Mouse (Mus musculus) testis, postnatal 14 days (tissue): ENCODE measurements around the gene Gm49366.
"Not testable (repeated sequence)": the region's sequence is repeated elsewhere in the genome, so short reads cannot be mapped to it uniquely, and the experiment has no call there.

Experiments
- DNase-seq: peaks from one replicate; pipeline ENCODE4 v3.0.0; 2021; ENCODE audit warnings: low spot score

Gene Gm49366

GRCm38 (mm10) chr12:84083842-84084241 lies 45.1 kb downstream of the Gm49366 start:
- DNase-seq: no peak

- DNase-seq: peak; percentile 26
Measured at GRCm38 (mm10) chr12:84084581-84084980, 45.8 kb downstream of the Gm49366 start.

- DNase-seq: not testable (repeated sequence)
Measured at GRCm38 (mm10) chr12:84094666-84095065, 55.9 kb downstream of the Gm49366 start.

- no peak for DNase-seq
Measured at GRCm38 (mm10) chr12:84099605-84100004, 60.9 kb downstream of the Gm49366 start.

GRCm38 (mm10) chr12:84100071-84100470 lies 61.3 kb downstream of the Gm49366 start:
- DNase-seq: no peak

GRCm38 (mm10) chr12:84100604-84101492 lies 62.1 kb downstream of the Gm49366 start, which contains the start of gene Acot6:
TSS of gene Acot6 (plus strand) at chr12:84100654.
- peak; percentile 46 for DNase-seq

GRCm38 (mm10) chr12:84101493-84101845 lies 62.7 kb downstream of the Gm49366 start:
- no peak for DNase-seq

GRCm38 (mm10) chr12:84107012-84107411 lies 68.3 kb downstream of the Gm49366 start:
- DNase-seq: no peak

GRCm38 (mm10) chr12:84107692-84108091 lies 69.0 kb downstream of the Gm49366 start:
- DNase-seq: no peak
